Mouse (Mus musculus) C2C12 (cell line): ENCODE data around the gene S100a16.

ENCODE experiments used
- CEBPB ChIP-seq: IDR thresholded peaks from one replicate; pipeline ENCODE4 v1.6.1; 2011; ENCODE audit warnings: low read depth, mild to moderate bottlenecking, control low read depth, moderate library complexity
- CTCF ChIP-seq: IDR thresholded peaks from one replicate; pipeline ENCODE4 v1.5.1; 2011; ENCODE audit not compliant: control insufficient read depth, insufficient read depth, insufficient read length
- FOSL1 ChIP-seq: IDR thresholded peaks from one replicate; pipeline ENCODE4 v1.8.0; 2011; ENCODE audit warnings: mild to moderate bottlenecking, low read length; ENCODE audit not compliant: poor library complexity, insufficient read depth, severe bottlenecking
- MAX ChIP-seq: IDR thresholded peaks from one replicate; pipeline ENCODE4 v1.6.1; 2011; ENCODE audit warnings: mild to moderate bottlenecking, control low read depth
- MYOD1 ChIP-seq: IDR thresholded peaks from one replicate; pipeline ENCODE4 v1.6.1; 2011; ENCODE audit warnings: low read depth; ENCODE audit not compliant: control insufficient read depth, insufficient read length
- MYOG ChIP-seq: IDR thresholded peaks from one replicate; pipeline ENCODE4 v1.6.1; 2011; ENCODE audit not compliant: control insufficient read depth, insufficient read length; ENCODE audit errors: extremely low read depth
- USF1 ChIP-seq: IDR thresholded peaks from one replicate; pipeline ENCODE4 v1.6.1; 2011; ENCODE audit warnings: low read depth, mild to moderate bottlenecking, control low read depth, moderate library complexity

DNA sequence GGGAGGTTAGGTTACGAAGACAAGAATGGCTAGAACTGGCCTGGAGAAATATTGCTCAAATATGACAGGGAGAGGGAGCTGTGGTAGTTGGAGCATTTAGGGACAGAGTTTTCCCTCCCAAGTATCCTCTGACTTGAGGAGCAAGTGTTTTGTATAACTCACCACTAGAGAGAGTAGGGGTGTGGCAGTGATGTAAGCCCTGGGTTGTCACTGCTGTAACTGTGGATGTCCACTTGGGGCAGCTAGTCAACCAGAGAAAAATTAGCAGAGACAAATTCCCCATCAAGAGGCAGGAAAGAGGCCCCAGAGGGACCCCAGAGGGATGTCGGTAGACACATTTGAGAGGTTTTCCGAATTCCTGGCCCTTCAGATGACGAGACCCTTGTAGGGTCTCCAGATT, 11.6 kb upstream of the S100a16 start:
- peak; percentile 72 for TF ChIP-seq CTCF
- TF ChIP-seq CEBPB: peak; percentile 5
- TF ChIP-seq USF1: no peak
- peak; percentile 49 for TF ChIP-seq MAX
- TF ChIP-seq MYOD1: no peak
- TF ChIP-seq MYOG: no peak
- no peak for TF ChIP-seq FOSL1
